19 mouse cellular contexts compared by ENCODE assay signal in the genomic region with DNA sequence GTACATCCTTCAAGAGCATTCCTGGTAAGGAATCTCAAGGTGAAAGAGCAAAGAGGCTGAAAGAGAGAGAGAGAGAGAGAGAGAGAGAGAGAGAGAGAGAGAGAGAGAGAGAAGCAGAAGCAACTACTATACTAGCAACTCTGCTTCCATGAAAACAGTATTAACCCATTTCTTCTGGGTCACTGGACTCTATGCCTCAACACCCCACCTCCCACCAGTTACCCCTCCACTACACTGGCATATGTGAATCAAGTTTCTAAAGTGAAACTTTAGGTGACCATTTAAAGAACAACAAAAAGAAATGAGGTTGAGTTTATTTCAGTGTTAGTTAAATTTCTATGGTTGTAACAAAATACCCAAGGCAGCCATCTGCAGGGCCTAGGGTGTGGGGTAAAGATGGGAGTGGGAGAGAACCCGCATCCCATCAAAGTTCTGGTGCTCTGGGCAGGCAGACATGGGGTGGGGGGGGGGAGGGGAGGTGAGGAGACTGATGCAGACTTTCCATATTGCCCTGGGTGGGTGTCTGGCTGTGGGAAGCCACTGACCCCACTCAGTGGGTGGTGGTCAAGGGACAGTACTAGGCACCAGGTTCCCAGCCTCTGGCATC. TPM values are rescaled to one million over a fixed set of nuclear protein-coding genes. Genes with fewer than 3 reads are reported as not detected.
"Had no signal": no experiment of that assay in that cellular context is flagged by ENCODE, and none has a peak within 500 bp of the region (broad histone marks: within the 10 kb centered on the region; RNA-seq: fewer than 3 reads in every experiment).

No protein-coding gene starts in this region.

- H3K9me3 ChIP-seq: liver, embryonic 15.5 days; lung, embryonic 15.5 days; megakaryocyte, embryonic 14.5 days; midbrain, embryonic 12.5 days; midbrain, embryonic 15.5 days; neural tube, embryonic 12.5 days; stomach, embryonic 15.5 days had no signal

- H3K36me3 ChIP-seq: liver, embryonic 15.5 days; lung, embryonic 15.5 days; midbrain, embryonic 12.5 days; midbrain, embryonic 15.5 days; neural tube, embryonic 12.5 days; stomach, embryonic 15.5 days had no signal

- H3K27me3 ChIP-seq: liver, embryonic 15.5 days; lung, embryonic 15.5 days; megakaryocyte, embryonic 14.5 days; midbrain, embryonic 12.5 days; midbrain, embryonic 15.5 days; neural tube, embryonic 12.5 days; stomach, embryonic 15.5 days had no signal

- H3K4me1 ChIP-seq: midbrain, embryonic 12.5 days; midbrain, embryonic 15.5 days; neural tube, embryonic 12.5 days; stomach, embryonic 15.5 days had no signal

- H3K9ac ChIP-seq: liver, embryonic 15.5 days; liver, postnatal 0 days; lung, embryonic 15.5 days; midbrain, embryonic 12.5 days; midbrain, embryonic 15.5 days; neural tube, embryonic 12.5 days; stomach, embryonic 15.5 days had no signal

- H3K4me2 ChIP-seq: liver, embryonic 15.5 days; lung, embryonic 15.5 days; midbrain, embryonic 12.5 days; midbrain, embryonic 15.5 days; neural tube, embryonic 12.5 days; stomach, embryonic 15.5 days had no signal

- H3K27ac ChIP-seq: liver, embryonic 15.5 days; lung, embryonic 15.5 days; macrophage; midbrain, embryonic 12.5 days; midbrain, embryonic 15.5 days; neural tube, embryonic 12.5 days; stomach, embryonic 15.5 days; stomach, postnatal 0 days had no signal

- DNase-seq: liver, postnatal 0 days; lung, adult 2 months; lung, postnatal 14 days; lung, postnatal 36 days; right cerebral cortex, postnatal 14 days; thymus, adult 2 months; thymus, postnatal 25 days; thymus, postnatal 4 days had no signal

- H3K4me3 ChIP-seq: liver, embryonic 15.5 days; lung, embryonic 15.5 days; megakaryocyte, embryonic 14.5 days; midbrain, embryonic 12.5 days; midbrain, embryonic 15.5 days; neural tube, embryonic 12.5 days; stomach, embryonic 15.5 days had no signal

- ATAC-seq: liver, postnatal 0 days; lung, postnatal 0 days; midbrain, embryonic 15.5 days had no signal

RNA-seq across cellular contexts. Expression of gene Ifit1bl1, which starts 35.5 kb away (rescaled TPM):
- polyA plus RNA-seq: testis, adult 2 months had no signal
